Mouse (Mus musculus): ENCODE data around the gene Scnn1g. TPM values are rescaled to one million over a fixed set of nuclear protein-coding genes. Genes with fewer than 3 reads are reported as not detected.
A peak's percentile ranks its signal among the peaks of the same experiment; 100 is the strongest.

Scnn1g gene
- polyA plus RNA-seq, 1 experiment from 2014 or later: 0.35 TPM

GRCm38 (mm10) chr7:121711171-121711570 is 23.1 kb upstream of the Scnn1g start:
- WGBS: 45% methylated on average over 2 of the region's 2 CpGs

GRCm38 (mm10) chr7:121717031-121717430 is 17.2 kb upstream of the Scnn1g start:
- 72% methylated on average over 7 of the region's 7 CpGs for WGBS
- Histone ChIP-seq H3K36me3 (no peaks in the 10 kb centered on the region), H3K4me1 (no peaks in the 10 kb centered on the region), H3K27me3 (ENCODE audit: insufficient read depth, poor library complexity, severe bottlenecking) (no peaks in the 10 kb centered on the region), H3K9me3 (no peaks in the 10 kb centered on the region), H3K27ac (no peak overlapping the region), H3K4me3 (no peak overlapping the region)
- DNase-seq (ENCODE audit: low spot score): no peak

More at GRCm38 (mm10) chr7:121711171-121711570, 23.1 kb upstream of the Scnn1g start:
- Histone ChIP-seq H3K36me3 (no peaks in the 10 kb centered on the region), H3K27me3 (ENCODE audit: insufficient read depth, poor library complexity, severe bottlenecking) (0 out of 2 replicates have a peak, but pooled peaks cover 4% of the 10 kb centered on the region), H3K27ac (no peak overlapping the region), H3K4me3 (no peak overlapping the region), H3K9me3 (no peaks in the 10 kb centered on the region), H3K4me1 (peaks cover 5% of the 10 kb centered on the region; the same call in 1 of the 2 replicates)
- no peak for DNase-seq (ENCODE audit: low spot score)

GRCm38 (mm10) chr7:121730225-121730624 is 4.1 kb upstream of the Scnn1g start:
- Histone ChIP-seq H3K27ac (no peak overlapping the region), H3K36me3 (no peaks in the 10 kb centered on the region), H3K4me3 (no peak overlapping the region), H3K9me3 (no peaks in the 10 kb centered on the region), H3K27me3 (ENCODE audit: insufficient read depth, poor library complexity, severe bottlenecking) (peaks cover 13% of the 10 kb centered on the region), H3K4me1 (peaks cover 10% of the 10 kb centered on the region)
- WGBS: 14% methylated on average over 5 of the region's 5 CpGs
- peak; percentile 91 for DNase-seq (ENCODE audit: low spot score)

GRCm38 (mm10) chr7:121737511-121738415 is 3.5 kb downstream of the Scnn1g start:
- WGBS: 40% methylated on average over 29 of the region's 29 CpGs
- no peak for DNase-seq (ENCODE audit: low spot score)
- no peak overlapping the region for H3K27ac ChIP-seq
- H3K27me3 ChIP-seq (ENCODE audit: insufficient read depth, poor library complexity, severe bottlenecking): peaks cover 44% of the 10 kb centered on the region
- H3K36me3 ChIP-seq: no peaks in the 10 kb centered on the region
- H3K9me3 ChIP-seq: no peaks in the 10 kb centered on the region
- H3K4me1 ChIP-seq: peaks cover 19% of the 10 kb centered on the region
- H3K4me3 ChIP-seq: no peak overlapping the region

GRCm38 (mm10) chr7:121750244-121750643 is 16.0 kb downstream of the Scnn1g start:
- H3K4me3 ChIP-seq: no peak overlapping the region

GRCm38 (mm10) chr7:121754748-121755147 is 20.5 kb downstream of the Scnn1g start:
- WGBS: 74% methylated on average over 8 of the region's 8 CpGs
- Histone ChIP-seq H3K9me3 (no peaks in the 10 kb centered on the region), H3K4me3 (no peak overlapping the region), H3K27me3 (ENCODE audit: insufficient read depth, poor library complexity, severe bottlenecking) (no peaks in the 10 kb centered on the region), H3K36me3 (no peaks in the 10 kb centered on the region), H3K27ac (no peak overlapping the region), H3K4me1 (no peaks in the 10 kb centered on the region)
- no peak for DNase-seq (ENCODE audit: low spot score)

More at GRCm38 (mm10) chr7:121750244-121750643, 16.0 kb downstream of the Scnn1g start:
- peak; percentile 62 for DNase-seq (ENCODE audit: low spot score)
- Histone ChIP-seq H3K4me1 (no peaks in the 10 kb centered on the region), H3K27me3 (ENCODE audit: insufficient read depth, poor library complexity, severe bottlenecking) (no peaks in the 10 kb centered on the region), H3K9me3 (no peaks in the 10 kb centered on the region), H3K36me3 (no peaks in the 10 kb centered on the region), H3K27ac (no peak overlapping the region)
- WGBS: 78% methylated on average over 5 of the region's 5 CpGs

- H3K36me3 ChIP-seq: no peaks in the 10 kb centered on the region
- H3K27me3 ChIP-seq (ENCODE audit: insufficient read depth, poor library complexity, severe bottlenecking): no peaks in the 10 kb centered on the region
- WGBS: 85% methylated on average over 4 of the region's 4 CpGs
- H3K9me3 ChIP-seq: no peaks in the 10 kb centered on the region
- DNase-seq (ENCODE audit: low spot score): no peak
- no peaks in the 10 kb centered on the region for H3K4me1 ChIP-seq
- H3K27ac ChIP-seq: no peak overlapping the region
- H3K4me3 ChIP-seq: no peak overlapping the region
Observed at GRCm38 (mm10) chr7:121763328-121763727, 29.0 kb downstream of the Scnn1g start.

- Histone ChIP-seq H3K27ac (no peak overlapping the region), H3K4me3 (no peak overlapping the region), H3K27me3 (ENCODE audit: insufficient read depth, poor library complexity, severe bottlenecking) (no peaks in the 10 kb centered on the region), H3K36me3 (no peaks in the 10 kb centered on the region), H3K9me3 (no peaks in the 10 kb centered on the region), H3K4me1 (no peaks in the 10 kb centered on the region)
- no peak for DNase-seq (ENCODE audit: low spot score)
- WGBS: 72% methylated on average over 3 of the region's 3 CpGs
Observed at GRCm38 (mm10) chr7:121767900-121768299, 33.6 kb downstream of the Scnn1g start.

- DNase-seq (ENCODE audit: low spot score): no peak
- Histone ChIP-seq H3K4me1 (no peaks in the 10 kb centered on the region), H3K9me3 (no peaks in the 10 kb centered on the region), H3K4me3 (no peak overlapping the region), H3K27ac (no peak overlapping the region), H3K36me3 (no peaks in the 10 kb centered on the region), H3K27me3 (ENCODE audit: insufficient read depth, poor library complexity, severe bottlenecking) (no peaks in the 10 kb centered on the region)
- 85% methylated on average over 9 of the region's 9 CpGs for WGBS
Observed at GRCm38 (mm10) chr7:121768983-121769382, 34.7 kb downstream of the Scnn1g start.

- H3K9me3 ChIP-seq: no peaks in the 10 kb centered on the region
- WGBS: 58% methylated on average over 1 of the region's 1 CpGs
- H3K4me3 ChIP-seq: no peak overlapping the region
- DNase-seq (ENCODE audit: low spot score): no peak
- H3K36me3 ChIP-seq: no peaks in the 10 kb centered on the region
- no peak overlapping the region for H3K27ac ChIP-seq
- no peaks in the 10 kb centered on the region for H3K4me1 ChIP-seq
- no peaks in the 10 kb centered on the region for H3K27me3 ChIP-seq (ENCODE audit: insufficient read depth, poor library complexity, severe bottlenecking)
Observed at GRCm38 (mm10) chr7:121778553-121778952, 44.3 kb downstream of the Scnn1g start.

GRCm38 (mm10) chr7:121778980-121779379 is 44.7 kb downstream of the Scnn1g start:
- DNase-seq (ENCODE audit: low spot score): no peak
- 77% methylated on average over 3 of the region's 3 CpGs for WGBS
- H3K36me3 ChIP-seq: no peaks in the 10 kb centered on the region
- no peaks in the 10 kb centered on the region for H3K9me3 ChIP-seq
- H3K27me3 ChIP-seq (ENCODE audit: insufficient read depth, poor library complexity, severe bottlenecking): no peaks in the 10 kb centered on the region
- no peak overlapping the region for H3K27ac ChIP-seq
- no peak overlapping the region for H3K4me3 ChIP-seq
- no peaks in the 10 kb centered on the region for H3K4me1 ChIP-seq

- Histone ChIP-seq H3K27me3 (ENCODE audit: insufficient read depth, poor library complexity, severe bottlenecking) (no peaks in the 10 kb centered on the region), H3K36me3 (no peaks in the 10 kb centered on the region), H3K9me3 (no peaks in the 10 kb centered on the region), H3K4me3 (no peak overlapping the region), H3K27ac (no peak overlapping the region), H3K4me1 (no peaks in the 10 kb centered on the region)
- DNase-seq (ENCODE audit: low spot score): no peak
Observed at GRCm38 (mm10) chr7:121779409-121779808, 45.1 kb downstream of the Scnn1g start.

- 58% methylated on average over 3 of the region's 3 CpGs for WGBS
- DNase-seq (ENCODE audit: low spot score): no peak
- H3K27ac ChIP-seq: no peak overlapping the region
- no peak overlapping the region for H3K4me3 ChIP-seq
- H3K9me3 ChIP-seq: no peaks in the 10 kb centered on the region
- H3K36me3 ChIP-seq: no peaks in the 10 kb centered on the region
- no peaks in the 10 kb centered on the region for H3K4me1 ChIP-seq
- no peaks in the 10 kb centered on the region for H3K27me3 ChIP-seq (ENCODE audit: insufficient read depth, poor library complexity, severe bottlenecking)
Observed at GRCm38 (mm10) chr7:121782188-121782909, 48.1 kb downstream of the Scnn1g start.

Data from heart, embryonic 10.5 days (tissue).